Mouse (Mus musculus) midbrain, postnatal 0 days (tissue): ENCODE results near the gene Olfr644. TPM values are rescaled to one million over a fixed set of nuclear protein-coding genes. Genes with fewer than 3 reads are reported as not detected.

Source experiments
- ATAC-seq: fragments of 200-750 bp; cut with Nextera tagmentation; 2 replicates; pipeline ENCODE4 v1.8.0; 2017; ENCODE audit warnings: moderate number of reproducible peaks, mild to moderate bottlenecking, moderate TSS enrichment, moderate library complexity; ENCODE audit not compliant: low FRiP score
- DNase-seq: peaks from one replicate; pipeline ENCODE4 v3.0.0-alpha.2; 2015; ENCODE audit warnings: low spot score
- H3K27ac ChIP-seq: fragments of 300-500 bp; sonication (generic); 2 replicates; pipeline ENCODE4 v1.5.1; 2014; ENCODE audit warnings: low read depth, mild to moderate bottlenecking, low read length, mixed read lengths
- H3K27me3 ChIP-seq: fragments of 300-500 bp; sonication (generic); 2 replicates; pipeline ENCODE4 v1.6.1; 2014; ENCODE audit warnings: low read length, control low read depth, mixed read lengths; ENCODE audit not compliant: insufficient read depth
- H3K36me3 ChIP-seq: fragments of 300-500 bp; sonication (generic); 2 replicates; pipeline ENCODE4 v1.6.1; 2014; ENCODE audit warnings: low read length, control low read depth, mixed read lengths; ENCODE audit not compliant: insufficient read depth
- H3K4me1 ChIP-seq: fragments of 300-500 bp; sonication (generic); 2 replicates; pipeline ENCODE4 v1.6.1; 2014; ENCODE audit warnings: mild to moderate bottlenecking, control low read depth, antibody characterized with exemption, low read length, mixed read lengths; ENCODE audit not compliant: insufficient read depth
- H3K4me2 ChIP-seq: fragments of 300-500 bp; sonication (generic); 2 replicates; pipeline ENCODE4 v1.6.1; 2014; ENCODE audit warnings: low read depth, mild to moderate bottlenecking, low read length, mixed read lengths; ENCODE audit not compliant: poor library complexity, severe bottlenecking
- H3K4me3 ChIP-seq: fragments of 300-500 bp; sonication (generic); 2 replicates; pipeline ENCODE4 v1.5.1; 2014; ENCODE audit warnings: low read depth, mild to moderate bottlenecking, low read length, moderate library complexity
- H3K9ac ChIP-seq: fragments of 300-500 bp; sonication (generic); replicated peaks from 2 replicates; pipeline ENCODE4 v1.6.1; 2014; ENCODE audit warnings: mild to moderate bottlenecking, low read length, moderate library complexity, mixed read lengths; ENCODE audit not compliant: poor library complexity, severe bottlenecking
- H3K9me3 ChIP-seq: fragments of 300-500 bp; sonication (generic); 2 replicates; pipeline ENCODE4 v1.6.1; 2016; ENCODE audit warnings: low read length, control low read depth
- CTCF ChIP-seq: IDR thresholded peaks from 2 replicates; pipeline ENCODE4 v1.5.1; 2016; ENCODE audit warnings: antibody characterized with exemption, mild to moderate bottlenecking
- WGBS: fragments of 180-500 bp; shearing (Covaris S2); extraction: QIAGEN DNeasy Blood & Tissue Kit; methylation state at CpG from one replicate; pipeline ENCODE4 v1.1.7; 2014; 5-methylcytosine and 5-hydroxymethylcytosine counted together
- polyA plus RNA-seq: library from polyadenylated mRNA; unstranded; fragments of >200 nt; fragmentation: Nextera tagmentation; extraction: Ambion mirVana; gene quantifications from 2 replicates; pipeline ENCODE4 v1.2.1, GENCODE M21; 2015
- total RNA-seq: library from RNA; depleted of rRNA; stranded (reverse); fragments of >200 nt; gene quantifications from 2 replicates; pipeline ENCODE4 v1.2.3, GENCODE M21; 2014

Olfr644 gene
- total and polyA plus RNA-seq, 2 experiments from 2014 or later = not detected

DNA sequence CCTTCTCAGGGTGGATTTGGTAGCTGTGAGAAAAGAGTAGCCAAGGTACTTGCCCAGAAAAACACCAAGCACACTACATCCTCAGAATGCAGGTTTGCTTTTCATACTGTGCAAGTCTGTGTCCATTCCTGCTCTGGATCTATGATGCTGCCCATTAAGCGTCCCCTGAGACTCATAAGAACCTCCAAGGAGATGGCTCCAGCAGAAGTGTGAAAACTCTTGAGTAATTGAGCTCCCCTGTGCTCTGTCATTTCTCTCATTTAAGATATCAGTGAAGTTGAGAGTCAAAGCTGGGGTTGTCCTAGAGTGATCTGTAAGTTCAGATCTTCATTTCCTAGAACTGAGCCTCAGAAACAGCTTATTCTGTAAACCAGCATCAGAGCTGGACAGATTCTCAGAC is 19.1 kb downstream of the Olfr644 start, which contains the start of gene Olfr642:
Olfr642 (minus strand) TSS at position 101 of the 400 bp plus-strand sequence.
- TF ChIP-seq CTCF = no peak
- DNase-seq (no peak), ATAC-seq (no peak)
- H3K27ac ChIP-seq = no peak within 1 kb of the TSS
- H3K4me2 ChIP-seq = no peak within 1 kb of the TSS
- no peaks in the 10 kb centered on the region for H3K27me3 ChIP-seq
- 71% methylated on average over 1 of the region's 1 CpGs for WGBS
- no peaks in the 10 kb centered on the region for H3K36me3 ChIP-seq
- no peaks in the 10 kb centered on the region for H3K4me1 ChIP-seq
- H3K9me3 ChIP-seq = no peaks in the 10 kb centered on the region
- H3K9ac ChIP-seq = no peak within 1 kb of the TSS
- H3K4me3 ChIP-seq = no peak within 1 kb of the TSS

DNA sequence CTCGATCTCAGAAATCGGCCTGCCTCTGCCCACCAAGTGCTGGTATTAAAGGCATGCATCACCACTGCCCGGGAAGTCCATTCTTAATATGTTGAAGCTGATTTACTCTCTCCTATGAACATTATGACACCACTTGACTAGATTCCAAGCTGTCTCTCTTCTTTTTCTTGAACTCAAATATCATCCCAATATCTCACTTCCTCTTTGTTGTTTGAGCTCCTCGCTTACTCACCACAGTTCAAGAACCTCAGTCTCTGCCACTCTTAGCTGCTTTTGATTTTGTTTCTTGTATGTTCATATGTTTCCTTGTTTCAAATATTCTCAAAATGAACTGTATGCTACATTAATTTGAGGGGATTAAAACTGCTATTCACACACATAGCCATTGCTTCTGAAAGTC is 20.9 kb downstream of the Olfr644 start:
- no peak for DNase-seq
- Histone ChIP-seq H3K9ac (no peak overlapping the region), H3K9me3 (no peaks in the 10 kb centered on the region), H3K4me2 (no peak overlapping the region), H3K4me1 (no peaks in the 10 kb centered on the region), H3K4me3 (no peak overlapping the region), H3K27ac (no peak overlapping the region), H3K36me3 (no peaks in the 10 kb centered on the region), H3K27me3 (no peaks in the 10 kb centered on the region)
- 92% methylated on average over 4 of the region's 4 CpGs for WGBS
- ATAC-seq = no peak
- no peak for TF ChIP-seq CTCF

DNA sequence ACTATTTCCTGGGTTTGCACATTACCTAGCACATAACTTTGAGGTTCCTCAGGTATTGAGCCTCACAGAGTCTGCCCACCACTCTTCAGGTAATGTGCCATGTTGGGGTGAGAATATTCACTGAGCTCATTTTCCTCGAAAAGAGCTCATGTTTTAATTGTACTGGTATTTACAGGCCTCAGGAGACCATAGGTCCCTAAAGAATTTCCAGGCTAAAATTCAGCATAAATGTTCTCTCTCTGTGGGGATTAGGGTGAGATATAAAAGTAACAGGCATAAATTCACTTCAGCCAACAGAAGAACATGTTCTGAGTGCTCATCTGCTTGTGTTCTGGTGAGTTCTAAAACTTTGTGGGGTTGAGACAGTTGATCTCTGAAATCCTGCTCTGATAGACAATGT is 36.5 kb downstream of the Olfr644 start, which contains the start of gene Olfr641:
Olfr641 (plus strand) TSS at position 301 of the 400 bp plus-strand sequence.
- Histone ChIP-seq H3K4me2 (no peak within 1 kb of the TSS), H3K9ac (no peak within 1 kb of the TSS), H3K36me3 (no peaks in the 10 kb centered on the region), H3K9me3 (no peaks in the 10 kb centered on the region), H3K4me3 (no peak within 1 kb of the TSS), H3K27me3 (no peaks in the 10 kb centered on the region), H3K4me1 (no peaks in the 10 kb centered on the region), H3K27ac (no peak within 1 kb of the TSS)
- DNase-seq = no peak
- WGBS = 63% methylated on average over 1 of the region's 1 CpGs
- TF ChIP-seq CTCF = no peak
- no peak for ATAC-seq

DNA sequence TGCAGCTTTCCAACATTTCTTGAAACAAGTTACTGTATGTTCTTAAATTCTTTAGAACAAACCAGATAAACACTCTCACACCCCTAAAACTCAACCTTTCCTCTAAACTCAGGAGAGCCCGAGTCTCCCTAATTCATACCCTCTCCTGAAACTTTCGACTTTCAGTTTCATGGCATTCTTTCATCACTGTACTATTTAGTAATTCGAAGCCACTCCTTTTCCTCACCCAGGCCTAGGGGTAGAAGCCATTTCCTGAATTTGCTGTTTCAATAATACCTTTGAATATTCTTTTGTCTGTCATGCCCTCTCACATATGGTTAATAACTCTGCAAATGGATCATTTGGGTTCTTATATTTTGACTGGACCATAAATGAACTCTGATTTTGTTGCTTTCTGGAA is 44.7 kb downstream of the Olfr644 start:
- Histone ChIP-seq H3K4me1 (no peaks in the 10 kb centered on the region), H3K27me3 (no peaks in the 10 kb centered on the region), H3K9ac (no peak overlapping the region), H3K9me3 (no peaks in the 10 kb centered on the region), H3K4me3 (no peak overlapping the region), H3K27ac (no peak overlapping the region), H3K4me2 (no peak overlapping the region), H3K36me3 (no peaks in the 10 kb centered on the region)
- no peak for TF ChIP-seq CTCF
- 77% methylated on average over 3 of the region's 3 CpGs for WGBS
- no peak for DNase-seq
- no peak for ATAC-seq

DNA sequence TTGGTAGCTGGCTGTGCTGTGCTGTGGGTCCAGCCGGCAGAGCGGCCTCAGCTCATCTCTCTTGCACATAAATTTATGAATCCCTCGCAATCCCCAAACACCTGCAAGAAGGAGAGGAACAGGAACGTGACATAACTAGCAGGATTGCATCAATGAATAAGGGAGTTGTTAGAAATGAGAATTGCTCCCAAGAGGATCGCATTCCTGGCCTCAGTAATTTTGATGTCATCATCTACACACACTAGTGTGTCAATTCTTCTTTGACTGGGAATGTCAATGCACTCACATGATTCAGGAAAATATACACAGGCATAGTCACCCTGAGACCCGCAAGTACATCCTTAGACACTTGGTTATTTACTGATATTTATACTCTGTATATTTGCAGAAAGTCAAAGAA is 46.2 kb downstream of the Olfr644 start, which contains the start of gene Olfr640:
Olfr640 (minus strand) TSS at position 101 of the 400 bp plus-strand sequence.
- 79% methylated on average over 6 of the region's 6 CpGs for WGBS
- DNase-seq = no peak
- H3K36me3 ChIP-seq = no peaks in the 10 kb centered on the region
- no peaks in the 10 kb centered on the region for H3K9me3 ChIP-seq
- H3K27ac ChIP-seq = no peak within 1 kb of the TSS
- H3K27me3 ChIP-seq = no peaks in the 10 kb centered on the region
- H3K4me1 ChIP-seq = no peaks in the 10 kb centered on the region
- no peak for TF ChIP-seq CTCF
- H3K4me3 ChIP-seq = no peak within 1 kb of the TSS
- no peak within 1 kb of the TSS for H3K4me2 ChIP-seq
- no peak for ATAC-seq
- H3K9ac ChIP-seq = no peak within 1 kb of the TSS

DNA sequence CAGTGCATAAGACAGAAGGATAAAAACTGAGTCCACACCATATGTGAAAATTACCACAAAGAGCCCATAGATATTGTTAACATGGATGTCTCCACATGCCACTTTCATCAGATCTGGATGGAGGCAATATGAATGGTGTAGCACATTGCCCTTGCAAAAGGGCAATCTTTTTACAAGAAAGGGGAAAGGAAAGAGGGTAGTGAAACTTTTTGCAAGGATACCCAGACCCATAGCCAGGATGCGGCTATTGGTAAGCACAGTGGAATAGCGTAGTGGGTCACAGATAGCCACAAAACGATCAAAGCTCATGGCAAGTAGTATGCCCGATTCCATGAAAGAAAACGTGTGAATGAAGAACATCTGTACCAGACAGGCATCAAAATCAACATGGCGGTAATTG is 50.0 kb downstream of the Olfr644 start:
- TF ChIP-seq CTCF = no peak
- ATAC-seq = no peak

More for the DNA sequence above, 50.0 kb downstream of the Olfr644 start:
- no peak for DNase-seq
- Histone ChIP-seq H3K4me3 (no peak overlapping the region), H3K9me3 (no peaks in the 10 kb centered on the region), H3K27me3 (no peaks in the 10 kb centered on the region), H3K4me1 (no peaks in the 10 kb centered on the region), H3K36me3 (no peaks in the 10 kb centered on the region), H3K9ac (no peak overlapping the region), H3K4me2 (no peak overlapping the region), H3K27ac (no peak overlapping the region)
- WGBS = 90% methylated on average over 6 of the region's 6 CpGs
